Mouse (Mus musculus) kidney, adult 11 months (tissue): Measurements from ENCODE around the gene Paox.

ENCODE experiments used
- DNase-seq: peaks from one replicate; pipeline ENCODE4 v3.0.0; 2022

The Paox gene

DNA sequence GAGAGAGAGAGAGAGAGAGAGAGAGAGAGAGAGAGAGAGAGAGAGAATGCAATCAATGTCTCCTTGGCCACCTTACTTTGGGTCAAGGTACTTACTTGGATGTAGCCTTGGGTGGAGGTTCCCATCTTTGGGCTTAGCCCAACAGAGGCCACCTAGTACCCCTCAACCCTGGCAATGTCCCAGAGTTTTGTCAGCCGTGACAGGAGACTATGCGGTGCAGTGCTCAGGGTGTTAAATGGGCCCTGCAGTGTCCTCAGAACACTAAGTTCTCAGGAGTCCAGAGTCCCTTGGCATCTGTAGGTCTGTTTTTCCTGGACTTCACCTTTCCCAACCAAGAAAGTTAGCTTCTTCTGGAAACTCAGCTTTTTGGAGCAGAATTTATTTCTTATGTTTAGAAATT, 63.6 kb downstream of the Paox start:
- DNase-seq = peak; percentile 73

DNA sequence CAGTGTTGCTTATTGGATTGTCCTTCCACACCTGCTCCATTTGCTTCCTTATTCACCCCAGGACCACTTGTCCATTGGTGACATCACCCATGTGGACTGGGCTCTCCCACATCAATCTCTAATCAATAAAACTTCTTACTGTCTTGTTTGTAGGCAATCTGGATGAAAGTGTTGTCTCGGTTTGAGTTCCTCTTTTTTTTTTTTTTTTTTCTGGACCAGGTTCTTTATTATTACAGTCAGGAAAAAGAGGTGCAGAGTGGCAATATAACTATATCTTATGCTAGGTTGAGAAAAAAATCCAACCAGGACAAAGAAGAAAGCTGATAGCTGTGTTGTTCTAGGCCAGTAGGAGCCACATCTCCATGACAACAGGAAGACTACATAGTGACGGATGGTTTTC, 65.1 kb downstream of the Paox start:
- DNase-seq = no peak

DNA sequence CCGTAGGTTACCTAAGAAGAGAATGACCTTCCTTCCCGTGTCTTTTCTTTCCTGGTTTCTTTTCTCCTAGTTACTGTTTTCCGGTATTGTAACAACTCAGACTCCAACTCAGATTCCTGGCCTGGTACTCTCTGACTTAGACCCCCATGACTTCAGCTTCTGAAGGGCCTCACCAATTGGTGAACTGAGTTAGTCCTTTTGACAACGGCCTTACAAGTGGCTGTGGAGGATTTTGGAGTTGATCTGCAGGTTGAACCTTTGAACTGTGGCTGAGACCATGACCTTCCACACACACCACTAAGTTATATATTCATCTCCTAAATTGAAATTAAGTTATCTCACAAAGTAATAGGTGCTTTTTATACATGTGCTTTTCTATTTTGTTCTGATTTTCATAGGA, 68.6 kb downstream of the Paox start:
- no peak for DNase-seq
